Mouse (Mus musculus) stomach, embryonic 15.5 days (tissue): ENCODE measurements around the gene Galnt15. TPM values are rescaled to one million over a fixed set of nuclear protein-coding genes. Genes with fewer than 3 reads are reported as not detected.

Source experiments
- ATAC-seq: fragments of 200-750 bp; cut with Nextera tagmentation; 2 replicates; pipeline ENCODE4 v1.8.0; 2017; ENCODE audit warnings: low read depth, moderate number of reproducible peaks, moderate TSS enrichment; ENCODE audit not compliant: insufficient read depth, low FRiP score
- H3K27ac ChIP-seq: fragments of 300-500 bp; sonication (generic); 2 replicates; pipeline ENCODE4 v1.5.1; 2015; ENCODE audit warnings: mild to moderate bottlenecking, inconsistent platforms
- H3K27me3 ChIP-seq: fragments of 300-500 bp; sonication (generic); replicated peaks from 2 replicates; pipeline ENCODE4 v1.6.1; 2015; ENCODE audit warnings: inconsistent platforms
- H3K36me3 ChIP-seq: fragments of 300-500 bp; sonication (generic); 2 replicates; pipeline ENCODE4 v1.6.1; 2015; ENCODE audit warnings: inconsistent platforms
- H3K4me1 ChIP-seq: fragments of 300-500 bp; sonication (generic); 2 replicates; pipeline ENCODE4 v1.6.1; 2015; ENCODE audit warnings: inconsistent platforms
- H3K4me2 ChIP-seq: fragments of 300-500 bp; sonication (generic); 2 replicates; pipeline ENCODE4 v1.6.1; 2015; ENCODE audit warnings: mild to moderate bottlenecking, inconsistent platforms
- H3K4me3 ChIP-seq: fragments of 300-500 bp; sonication (generic); replicated peaks from 2 replicates; pipeline ENCODE4 v1.5.1; 2015; ENCODE audit warnings: inconsistent platforms
- H3K9ac ChIP-seq: fragments of 300-500 bp; sonication (generic); 2 replicates; pipeline ENCODE4 v1.6.1; 2015; ENCODE audit warnings: inconsistent platforms
- H3K9me3 ChIP-seq: fragments of 300-500 bp; sonication (generic); 2 replicates; pipeline ENCODE4 v1.6.1; 2016; ENCODE audit warnings: inconsistent platforms
- WGBS: fragments of 180-500 bp; shearing (Covaris S2); methylation state at CpG from one replicate; pipeline ENCODE4 v1.1.7; 2015; 5-methylcytosine and 5-hydroxymethylcytosine counted together
- polyA plus RNA-seq: library from polyadenylated mRNA; unstranded; fragments of >200 nt; fragmentation: Nextera tagmentation; extraction: Ambion mirVana; gene quantifications from 2 replicates; pipeline ENCODE4 v1.2.1, GENCODE M21; 2015

Gene Galnt15
- 0.05 and 0.10 TPM in 2 replicates for polyA plus RNA-seq

- no peak within 1 kb of the TSS; the same call in 1 of the 2 replicates for H3K4me2 ChIP-seq
- ATAC-seq: 0 out of 2 replicates have a peak, but pooled peaks have one; percentile 13
- H3K4me1 ChIP-seq: peaks cover 5% of the 10 kb centered on the region; the same call in 1 of the 2 replicates
- H3K9me3 ChIP-seq: no peaks in the 10 kb centered on the region
- H3K9ac ChIP-seq: no peak within 1 kb of the TSS
- 15% methylated on average over 9 of the region's 9 CpGs for WGBS
- H3K36me3 ChIP-seq: no peaks in the 10 kb centered on the region
- H3K4me3 ChIP-seq: no peak within 1 kb of the TSS
- H3K27ac ChIP-seq: no peak within 1 kb of the TSS
- H3K27me3 ChIP-seq: 0 out of 2 replicates have a peak, but pooled peaks cover 7% of the 10 kb centered on the region
Observed at GRCm38 (mm10) chr14:32028681-32029091, at the start of gene Galnt15. TSS of gene Galnt15 (plus strand) at chr14:32028989.

- Histone ChIP-seq H3K4me3 (no peak overlapping the region), H3K27me3 (no peaks in the 10 kb centered on the region), H3K9ac (no peak overlapping the region), H3K27ac (no peak overlapping the region), H3K4me1 (no peaks in the 10 kb centered on the region), H3K36me3 (no peaks in the 10 kb centered on the region), H3K4me2 (no peak overlapping the region), H3K9me3 (no peaks in the 10 kb centered on the region)
- WGBS: 39% methylated on average over 8 of the region's 8 CpGs
- no peak for ATAC-seq
Observed at GRCm38 (mm10) chr14:31994021-31994420, 34.8 kb upstream of the Galnt15 start.

- Histone ChIP-seq H3K9ac (no peak overlapping the region), H3K4me2 (no peak overlapping the region), H3K4me3 (no peak overlapping the region), H3K27me3 (no peaks in the 10 kb centered on the region), H3K4me1 (no peaks in the 10 kb centered on the region), H3K9me3 (no peaks in the 10 kb centered on the region), H3K36me3 (no peaks in the 10 kb centered on the region), H3K27ac (no peak overlapping the region)
- no peak for ATAC-seq
- 71% methylated on average over 7 of the region's 7 CpGs for WGBS
Observed at GRCm38 (mm10) chr14:32000941-32001340, 27.8 kb upstream of the Galnt15 start.

- Histone ChIP-seq H3K27me3 (no peaks in the 10 kb centered on the region), H3K36me3 (no peaks in the 10 kb centered on the region), H3K9me3 (no peaks in the 10 kb centered on the region), H3K4me2 (no peak overlapping the region), H3K4me1 (no peaks in the 10 kb centered on the region), H3K4me3 (no peak overlapping the region), H3K9ac (no peak overlapping the region), H3K27ac (peak overlapping the region; percentile 44; the same call in 1 of the 2 replicates)
- 71% methylated on average over 15 of the region's 15 CpGs for WGBS
- peak; percentile 31; the same call in 1 of the 2 replicates for ATAC-seq
Observed at GRCm38 (mm10) chr14:32002502-32003338, 26.1 kb upstream of the Galnt15 start.

- H3K9ac ChIP-seq: no peak overlapping the region
- H3K4me3 ChIP-seq: no peak overlapping the region
- no peaks in the 10 kb centered on the region for H3K36me3 ChIP-seq
- H3K27me3 ChIP-seq: no peaks in the 10 kb centered on the region
- WGBS: 56% methylated on average over 7 of the region's 7 CpGs
- no peak overlapping the region for H3K4me2 ChIP-seq
- H3K9me3 ChIP-seq: no peaks in the 10 kb centered on the region
- H3K27ac ChIP-seq: 0 out of 2 replicates have a peak overlapping the region, but pooled peaks have one; percentile 16
- H3K4me1 ChIP-seq: no peaks in the 10 kb centered on the region
- no peak for ATAC-seq
Observed at GRCm38 (mm10) chr14:32003904-32004596, 24.7 kb upstream of the Galnt15 start.

- no peaks in the 10 kb centered on the region for H3K4me1 ChIP-seq
- ATAC-seq: no peak
- no peak overlapping the region for H3K4me2 ChIP-seq
- H3K27ac ChIP-seq: no peak overlapping the region
- H3K36me3 ChIP-seq: no peaks in the 10 kb centered on the region
- 72% methylated on average over 9 of the region's 9 CpGs for WGBS
- no peak overlapping the region for H3K4me3 ChIP-seq
- no peak overlapping the region for H3K9ac ChIP-seq
- H3K9me3 ChIP-seq: no peaks in the 10 kb centered on the region
- no peaks in the 10 kb centered on the region for H3K27me3 ChIP-seq
Observed at GRCm38 (mm10) chr14:32005673-32006261, 23.0 kb upstream of the Galnt15 start.

GRCm38 (mm10) chr14:32007654-32008335 lies 21.0 kb upstream of the Galnt15 start:
- no peaks in the 10 kb centered on the region for H3K9me3 ChIP-seq
- H3K4me1 ChIP-seq: no peaks in the 10 kb centered on the region
- no peaks in the 10 kb centered on the region for H3K27me3 ChIP-seq
- ATAC-seq: no peak
- no peak overlapping the region for H3K4me3 ChIP-seq
- 83% methylated on average over 4 of the region's 4 CpGs for WGBS
- H3K4me2 ChIP-seq: no peak overlapping the region
- H3K27ac ChIP-seq: no peak overlapping the region
- H3K9ac ChIP-seq: no peak overlapping the region
- no peaks in the 10 kb centered on the region for H3K36me3 ChIP-seq

- Histone ChIP-seq H3K27me3 (no peaks in the 10 kb centered on the region), H3K4me1 (no peaks in the 10 kb centered on the region), H3K4me3 (no peak overlapping the region), H3K27ac (no peak overlapping the region), H3K9me3 (no peaks in the 10 kb centered on the region), H3K9ac (no peak overlapping the region), H3K36me3 (no peaks in the 10 kb centered on the region), H3K4me2 (no peak overlapping the region)
- WGBS: 79% methylated on average over 2 of the region's 2 CpGs
- ATAC-seq: no peak
Observed at GRCm38 (mm10) chr14:32009715-32010114, 19.1 kb upstream of the Galnt15 start.

- peaks cover 1% of the 10 kb centered on the region; the same call in 1 of the 2 replicates for H3K4me1 ChIP-seq
- H3K36me3 ChIP-seq: no peaks in the 10 kb centered on the region
- whole genome bisulfite sequencing: 49% methylated on average over 6 of the region's 6 CpGs
- no peak overlapping the region for H3K4me3 ChIP-seq
- no peak overlapping the region for H3K4me2 ChIP-seq
- no peaks in the 10 kb centered on the region for H3K27me3 ChIP-seq
- no peak overlapping the region for H3K27ac ChIP-seq
- no peaks in the 10 kb centered on the region for H3K9me3 ChIP-seq
- ATAC-seq: no peak
- H3K9ac ChIP-seq: no peak overlapping the region
Observed at GRCm38 (mm10) chr14:32011547-32012304, 17.1 kb upstream of the Galnt15 start.

- Histone ChIP-seq H3K4me2 (no peak overlapping the region), H3K4me3 (no peak overlapping the region), H3K27me3 (no peaks in the 10 kb centered on the region), H3K36me3 (no peaks in the 10 kb centered on the region), H3K27ac (peak overlapping the region; percentile 44), H3K4me1 (peaks cover 8% of the 10 kb centered on the region; the same call in 1 of the 2 replicates), H3K9ac (no peak overlapping the region), H3K9me3 (no peaks in the 10 kb centered on the region)
- WGBS: 65% methylated on average over 7 of the region's 7 CpGs
- no peak for ATAC-seq
Observed at GRCm38 (mm10) chr14:32015131-32015770, 13.5 kb upstream of the Galnt15 start.
